Mouse (Mus musculus): Measurements from ENCODE around the gene Gng12. TPM values are rescaled to one million over a fixed set of nuclear protein-coding genes. Genes with fewer than 3 reads are reported as not detected.

Gng12 gene
- polyA plus RNA-seq, 1 experiment from 2014 or later: 265 TPM

GRCm38 (mm10) chr6:66932206-66932819 is 36.1 kb downstream of the Gng12 start:
- TF ChIP-seq CTCF (IDR thresholded peaks at IDR 0.05; ENCODE audit: low read depth): no peak
- 84% methylated on average over 4 of the region's 4 CpGs for WGBS
- no peaks in the 10 kb centered on the region for H3K27me3 ChIP-seq (replicated peaks; ENCODE audit: control insufficient read depth, insufficient read depth, low read length)
- no peaks in the 10 kb centered on the region for H3K36me3 ChIP-seq (ENCODE audit: control insufficient read depth, insufficient read depth)
- H3K27ac ChIP-seq (ENCODE audit: low read depth, low read length): no peak overlapping the region
- H3K9ac ChIP-seq (ENCODE audit: low read depth, low read length): no peak overlapping the region
- H3K4me3 ChIP-seq (ENCODE audit: low read depth, low read length): no peak overlapping the region
- no peak for ATAC-seq
- H3K4me2 ChIP-seq (replicated peaks; ENCODE audit: low read depth): no peak overlapping the region
- no peaks in the 10 kb centered on the region for H3K4me1 ChIP-seq (replicated peaks; ENCODE audit: control insufficient read depth, insufficient read depth, low read length)
- no peaks in the 10 kb centered on the region for H3K9me3 ChIP-seq (ENCODE audit: control insufficient read depth)

DNA sequence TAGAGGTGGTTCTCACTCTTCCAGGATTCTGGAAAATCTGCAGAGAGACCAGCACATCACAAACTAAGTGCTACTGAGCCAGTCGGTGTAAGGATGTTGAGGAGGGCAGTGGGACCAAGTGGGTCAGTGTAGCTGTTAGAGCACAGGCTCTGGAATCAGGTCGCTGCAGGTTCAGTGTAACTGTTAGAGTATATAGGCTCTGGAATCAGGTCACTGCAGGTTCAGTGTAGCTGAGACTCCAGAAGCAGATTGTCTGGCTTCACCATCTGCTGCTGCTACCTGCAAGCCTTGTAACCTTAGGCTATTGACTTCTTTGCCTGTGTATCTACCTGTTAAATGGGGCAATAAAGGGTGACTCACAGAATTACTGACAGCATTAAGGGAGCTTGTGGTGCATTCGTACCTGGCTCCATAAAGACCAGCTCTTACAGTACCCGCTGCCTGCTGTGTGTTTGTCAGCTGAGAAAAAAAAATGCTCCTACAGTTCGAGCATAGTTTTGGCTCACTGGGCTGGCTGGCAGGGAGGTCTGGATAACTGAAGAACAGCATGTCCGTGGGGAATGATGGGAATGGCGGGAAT is 44.5 kb downstream of the Gng12 start:
- Histone ChIP-seq H3K36me3 (ENCODE audit: control insufficient read depth, insufficient read depth) (no peaks in the 10 kb centered on the region), H3K27ac (ENCODE audit: low read depth, low read length) (no peak overlapping the region), H3K4me2 (replicated peaks; ENCODE audit: low read depth) (no peak overlapping the region), H3K4me3 (ENCODE audit: low read depth, low read length) (no peak overlapping the region), H3K4me1 (replicated peaks; ENCODE audit: control insufficient read depth, insufficient read depth, low read length) (no peaks in the 10 kb centered on the region; the same call in 1 of the 2 replicates), H3K27me3 (replicated peaks; ENCODE audit: control insufficient read depth, insufficient read depth, low read length) (no peaks in the 10 kb centered on the region), H3K9me3 (ENCODE audit: control insufficient read depth) (no peaks in the 10 kb centered on the region), H3K9ac (ENCODE audit: low read depth, low read length) (no peak overlapping the region)
- TF ChIP-seq CTCF (IDR thresholded peaks at IDR 0.05; ENCODE audit: low read depth): no peak
- 52% methylated on average over 7 of the region's 7 CpGs for WGBS
- ATAC-seq: 0 out of 2 replicates have a peak, but pooled peaks have one; percentile 28

GRCm38 (mm10) chr6:66941792-66942191 is 45.6 kb downstream of the Gng12 start:
- 64% methylated on average over 6 of the region's 6 CpGs for WGBS
- H3K9ac ChIP-seq (ENCODE audit: low read depth, low read length): no peak overlapping the region
- ATAC-seq: no peak

DNA sequence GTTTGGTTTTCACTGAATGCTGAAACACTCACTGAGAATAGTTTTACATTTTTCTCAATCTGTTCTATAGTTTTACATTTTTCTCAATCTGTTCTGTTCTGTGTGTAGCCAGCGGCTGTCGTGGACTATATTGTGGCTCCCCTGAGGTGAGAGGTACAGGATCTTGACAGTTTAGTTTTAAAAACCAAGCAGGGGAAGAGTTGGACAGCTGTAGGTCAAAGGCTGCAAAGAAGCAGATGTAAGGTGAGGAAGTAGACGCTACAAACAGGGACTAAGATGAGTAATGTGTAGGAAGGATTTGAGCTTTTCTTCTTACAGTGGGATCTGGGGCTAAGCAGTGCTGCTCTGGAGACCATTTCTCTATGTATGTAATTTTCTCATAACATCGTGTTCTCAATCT is 46.6 kb downstream of the Gng12 start:
- H3K36me3 ChIP-seq (ENCODE audit: control insufficient read depth, insufficient read depth): 0 out of 2 replicates have a peak, but pooled peaks cover 3% of the 10 kb centered on the region
- H3K4me3 ChIP-seq (ENCODE audit: low read depth, low read length): no peak overlapping the region
- no peaks in the 10 kb centered on the region for H3K9me3 ChIP-seq (ENCODE audit: control insufficient read depth)
- no peaks in the 10 kb centered on the region for H3K27me3 ChIP-seq (replicated peaks; ENCODE audit: control insufficient read depth, insufficient read depth, low read length)
- H3K4me2 ChIP-seq (replicated peaks; ENCODE audit: low read depth): no peak overlapping the region
- no peak overlapping the region for H3K27ac ChIP-seq (ENCODE audit: low read depth, low read length)
- 62% methylated on average over 4 of the region's 4 CpGs for WGBS
- no peak for ATAC-seq
- no peak overlapping the region for H3K9ac ChIP-seq (ENCODE audit: low read depth, low read length)
- H3K4me1 ChIP-seq (replicated peaks; ENCODE audit: control insufficient read depth, insufficient read depth, low read length): no peaks in the 10 kb centered on the region; the same call in 1 of the 2 replicates
- no peak for TF ChIP-seq CTCF (IDR thresholded peaks at IDR 0.05; ENCODE audit: low read depth)

More at GRCm38 (mm10) chr6:66941792-66942191, 45.6 kb downstream of the Gng12 start:
- 0 out of 2 replicates have a peak, but pooled peaks cover 1% of the 10 kb centered on the region for H3K36me3 ChIP-seq (ENCODE audit: control insufficient read depth, insufficient read depth)
- TF ChIP-seq CTCF (IDR thresholded peaks at IDR 0.05; ENCODE audit: low read depth): no peak
- no peaks in the 10 kb centered on the region for H3K27me3 ChIP-seq (replicated peaks; ENCODE audit: control insufficient read depth, insufficient read depth, low read length)
- no peak overlapping the region for H3K27ac ChIP-seq (ENCODE audit: low read depth, low read length)
- no peak overlapping the region for H3K4me2 ChIP-seq (replicated peaks; ENCODE audit: low read depth)
- no peak overlapping the region for H3K4me3 ChIP-seq (ENCODE audit: low read depth, low read length)
- no peaks in the 10 kb centered on the region; the same call in 1 of the 2 replicates for H3K4me1 ChIP-seq (replicated peaks; ENCODE audit: control insufficient read depth, insufficient read depth, low read length)
- H3K9me3 ChIP-seq (ENCODE audit: control insufficient read depth): no peaks in the 10 kb centered on the region

DNA sequence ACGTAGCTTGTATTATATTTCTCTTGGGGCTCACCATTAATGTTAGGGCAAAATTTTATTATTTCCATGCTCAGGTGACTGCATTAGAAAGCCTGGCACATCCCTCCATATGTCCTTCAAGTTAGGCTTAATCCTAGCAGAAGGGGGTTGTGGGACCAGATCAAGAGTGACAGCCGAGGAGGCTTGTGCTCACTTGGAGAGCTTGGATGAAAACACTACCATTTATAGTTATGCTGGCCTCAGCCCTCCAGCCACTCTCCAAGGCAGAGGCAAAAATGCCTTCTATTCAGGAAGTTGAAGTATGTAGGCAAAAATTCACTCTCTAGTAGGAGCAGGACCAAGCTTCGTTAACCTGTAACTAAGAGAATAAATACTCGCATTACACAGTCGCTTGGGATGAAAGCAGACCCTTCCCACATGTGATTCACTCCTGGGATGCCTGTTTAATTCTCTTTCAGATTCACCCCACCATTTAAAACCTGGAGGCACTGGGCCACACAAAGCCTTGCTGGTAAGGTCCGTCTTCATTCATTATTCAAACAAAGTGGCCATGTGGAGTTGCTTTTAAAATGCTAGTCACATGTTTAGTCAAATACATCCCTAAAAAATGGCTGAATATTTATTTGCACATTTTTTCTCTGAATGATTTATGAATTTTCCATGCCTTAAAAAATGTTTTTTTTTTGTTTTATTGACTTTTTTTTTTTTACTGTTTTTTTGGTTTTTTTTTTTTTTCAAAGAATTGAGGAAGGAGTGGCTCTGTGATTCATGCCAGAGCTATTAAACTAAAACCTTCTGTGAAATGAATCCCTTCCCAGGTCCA is 47.4 kb downstream of the Gng12 start:
- no peaks in the 10 kb centered on the region for H3K27me3 ChIP-seq (replicated peaks; ENCODE audit: control insufficient read depth, insufficient read depth, low read length)
- no peak for ATAC-seq

More for the DNA sequence above, 47.4 kb downstream of the Gng12 start:
- H3K36me3 ChIP-seq (ENCODE audit: control insufficient read depth, insufficient read depth): 0 out of 2 replicates have a peak, but pooled peaks cover 3% of the 10 kb centered on the region
- H3K27ac ChIP-seq (ENCODE audit: low read depth, low read length): no peak overlapping the region
- H3K4me2 ChIP-seq (replicated peaks; ENCODE audit: low read depth): no peak overlapping the region
- H3K4me1 ChIP-seq (replicated peaks; ENCODE audit: control insufficient read depth, insufficient read depth, low read length): no peaks in the 10 kb centered on the region; the same call in 1 of the 2 replicates
- 48% methylated on average over 6 of the region's 6 CpGs for WGBS
- H3K9me3 ChIP-seq (ENCODE audit: control insufficient read depth): no peaks in the 10 kb centered on the region
- H3K4me3 ChIP-seq (ENCODE audit: low read depth, low read length): no peak overlapping the region
- no peak overlapping the region for H3K9ac ChIP-seq (ENCODE audit: low read depth, low read length)
- TF ChIP-seq CTCF (IDR thresholded peaks at IDR 0.05; ENCODE audit: low read depth): no peak

All from intestine, postnatal 0 days (tissue).